Mouse (Mus musculus): ENCODE measurements around the gene Slc25a27.

Slc25a27 gene

GRCm38 (mm10) chr17:43649641-43650436, 17.2 kb downstream of the Slc25a27 start:
- DNase-seq (ENCODE audit: low read depth, low spot score), result no peak

- no peak for DNase-seq (ENCODE audit: low read depth, low spot score)
These were observed 20.1 kb downstream of the Slc25a27 start for GRCm38 (mm10) chr17:43646925-43647324.

DNA sequence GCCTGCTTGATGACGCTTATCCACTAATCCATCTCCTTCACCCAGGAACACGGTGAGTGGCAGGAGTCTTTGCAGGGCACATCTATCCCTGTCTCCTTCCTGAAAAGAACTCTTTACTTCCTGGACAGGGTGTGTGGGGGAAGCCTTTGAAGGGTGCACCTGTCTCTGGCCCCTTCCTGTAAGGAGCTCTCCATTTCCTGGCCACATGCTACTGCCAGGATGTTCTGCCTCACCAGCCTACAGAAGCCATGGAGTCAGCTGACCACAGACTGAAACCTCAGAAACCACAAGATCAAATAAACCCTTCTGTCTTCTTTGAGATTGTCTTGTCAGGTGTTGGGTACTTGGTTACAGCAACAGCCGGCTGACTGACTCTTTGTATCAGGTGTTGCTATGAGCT, 21.9 kb downstream of the Slc25a27 start:
- no peak for DNase-seq (ENCODE audit: low read depth, low spot score)

DNA sequence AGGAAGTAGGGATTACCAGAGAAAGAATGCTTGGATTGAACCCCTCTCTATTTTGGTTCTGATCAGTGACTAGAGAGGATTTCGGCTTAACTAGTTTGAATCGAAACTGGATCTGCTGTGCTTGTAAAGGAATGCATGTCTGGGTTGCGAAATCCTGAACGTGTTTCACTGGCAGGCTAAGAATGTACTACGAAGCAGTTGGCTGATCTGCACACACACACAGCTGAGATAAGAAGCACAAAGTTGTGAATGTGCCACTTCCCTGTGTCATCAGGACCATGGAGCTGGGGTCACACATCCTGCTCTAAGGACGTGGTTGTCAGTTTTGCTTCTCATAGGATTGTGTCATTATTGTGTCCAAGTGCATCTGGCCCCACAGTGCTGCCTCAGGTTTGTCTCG, 22.6 kb downstream of the Slc25a27 start:
- DNase-seq (ENCODE audit: low read depth, low spot score), result no peak

DNA sequence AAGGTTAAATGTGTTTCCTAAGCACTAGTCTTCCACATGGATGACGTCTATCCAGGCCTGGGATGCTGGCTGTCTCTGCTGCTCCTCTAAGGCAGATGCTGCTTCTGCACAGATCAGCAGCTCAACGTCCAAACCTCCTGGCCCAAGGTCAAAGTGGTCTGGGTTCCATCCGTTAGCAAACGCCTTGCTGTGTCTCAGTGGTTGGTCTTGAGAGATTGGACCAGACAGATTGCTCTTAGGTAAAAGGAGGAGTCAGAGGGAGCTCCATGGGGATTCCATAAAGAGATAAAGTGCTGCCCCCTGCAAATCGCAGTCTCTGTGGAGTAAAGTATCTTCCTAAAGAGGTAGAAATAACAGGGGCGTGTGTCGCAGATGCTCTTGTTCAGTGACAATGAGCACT, 23.8 kb downstream of the Slc25a27 start:
- no peak for DNase-seq (ENCODE audit: low read depth, low spot score)

GRCm38 (mm10) chr17:43640825-43641224, 26.2 kb downstream of the Slc25a27 start:
- no peak for DNase-seq (ENCODE audit: low read depth, low spot score)

DNA sequence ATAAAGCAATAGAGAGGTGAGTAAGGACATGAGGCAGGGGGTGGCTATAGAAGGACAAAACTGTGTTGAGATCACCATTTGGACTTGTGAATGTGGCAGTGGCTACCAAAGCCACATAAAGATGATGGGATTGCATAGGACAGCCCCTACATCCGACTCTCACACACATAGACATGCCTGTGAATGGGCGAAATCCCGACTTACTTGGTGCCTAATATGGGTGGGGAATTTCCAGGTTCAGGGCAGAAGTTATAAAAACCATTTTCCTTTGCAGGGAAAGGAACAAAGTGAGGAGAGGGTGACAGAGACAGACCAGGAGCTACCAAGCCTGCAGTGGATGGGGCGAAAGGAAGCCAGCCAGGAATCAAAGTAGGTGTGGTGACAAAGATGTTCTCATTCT, 29.9 kb downstream of the Slc25a27 start:
- no peak for DNase-seq (ENCODE audit: low read depth, low spot score)

GRCm38 (mm10) chr17:43630427-43630760, 36.6 kb downstream of the Slc25a27 start:
- DNase-seq (ENCODE audit: low read depth, low spot score), result no peak

- no peak for DNase-seq (ENCODE audit: low read depth, low spot score)
These were observed 37.3 kb downstream of the Slc25a27 start, which contains the start of gene Tdrd6 for GRCm38 (mm10) chr17:43629496-43630426. Tdrd6 (minus strand) TSS chr17:43630299.

DNA sequence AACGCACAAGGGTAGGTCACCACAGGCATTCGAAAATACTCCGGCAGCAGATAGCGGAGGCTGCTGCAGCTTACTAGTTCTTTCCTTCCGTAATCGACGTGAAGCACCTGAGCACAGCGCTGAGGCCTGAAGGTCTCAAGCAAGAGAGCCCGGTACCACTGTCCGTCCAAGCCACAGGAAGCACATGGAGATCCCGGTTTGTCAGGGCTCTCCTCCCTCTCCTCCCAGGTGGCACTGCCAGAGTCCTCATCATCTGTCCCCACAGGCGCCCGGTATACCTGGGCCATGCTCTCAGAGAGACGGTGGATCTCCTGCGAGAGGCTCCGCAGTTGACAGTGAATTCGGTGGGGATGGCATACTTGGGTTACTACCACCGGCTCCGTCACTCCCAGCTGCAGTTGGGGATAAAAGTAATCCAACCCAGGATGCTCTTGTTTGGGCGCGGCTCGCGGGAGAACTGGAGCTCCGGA, 38.0 kb downstream of the Slc25a27 start:
- DNase-seq (ENCODE audit: low read depth, low spot score), result no peak

DNA sequence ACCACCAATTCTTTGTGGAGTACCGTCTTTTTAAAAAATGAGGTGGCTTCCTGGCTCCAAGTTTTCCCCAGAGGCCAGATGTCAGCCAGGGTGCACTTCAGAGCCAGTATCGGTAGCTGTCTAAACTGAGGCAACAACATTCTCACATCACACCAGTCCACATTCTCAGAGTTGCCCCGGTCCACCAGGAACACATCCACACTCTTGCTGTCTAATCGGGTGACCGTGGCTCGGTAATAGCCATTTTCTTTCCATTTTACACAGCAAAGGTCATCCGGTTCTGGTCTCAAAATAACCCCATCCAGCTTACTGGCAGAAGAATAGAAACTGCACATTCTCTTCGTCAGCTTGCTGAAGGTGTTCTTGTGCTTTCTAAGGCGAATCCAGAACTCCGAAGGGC, 38.8 kb downstream of the Slc25a27 start:
- DNase-seq (ENCODE audit: low read depth, low spot score), result no peak

DNA sequence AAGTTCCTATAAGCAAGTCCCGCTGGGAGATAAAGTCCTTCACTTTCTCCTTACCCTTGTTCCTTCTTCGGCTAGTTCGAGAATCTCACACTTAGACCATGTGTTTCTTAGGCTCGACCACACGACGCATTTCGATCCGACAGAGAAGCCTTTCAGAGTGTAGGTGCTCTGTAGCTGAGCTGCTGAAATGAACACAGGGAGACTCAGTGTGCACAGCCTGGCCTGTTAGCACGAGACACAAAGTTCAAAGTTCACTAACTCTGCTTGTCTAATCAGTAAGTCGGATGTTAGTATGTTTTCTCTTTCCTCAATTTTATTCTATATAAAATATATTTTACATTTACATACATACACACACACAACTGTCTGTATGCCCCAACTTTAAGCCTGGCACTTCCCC, 44.9 kb downstream of the Slc25a27 start:
- no peak for DNase-seq (ENCODE audit: low read depth, low spot score)

GRCm38 (mm10) chr17:43619156-43619555, 47.9 kb downstream of the Slc25a27 start:
- no peak for DNase-seq (ENCODE audit: low read depth, low spot score)

DNA sequence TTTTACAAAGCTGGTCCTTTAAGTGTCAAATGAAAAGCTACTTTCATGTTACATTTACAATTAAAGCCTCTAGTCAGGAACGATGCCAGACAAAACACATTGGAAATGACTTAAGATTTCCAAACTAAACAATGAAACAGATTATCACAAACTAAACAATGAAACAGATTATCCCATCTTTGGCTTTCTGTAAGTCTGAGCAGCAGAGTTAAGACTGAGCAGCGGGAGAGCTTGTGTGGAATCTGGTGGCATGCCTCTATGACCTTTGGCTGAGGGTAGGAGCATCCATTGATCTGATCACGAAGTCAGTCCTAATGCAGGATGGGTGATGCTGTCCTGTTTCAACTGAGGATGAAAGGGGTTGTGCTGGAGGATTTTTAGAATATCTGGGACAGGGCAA, 54.8 kb downstream of the Slc25a27 start:
- no peak for DNase-seq (ENCODE audit: low read depth, low spot score)

DNA sequence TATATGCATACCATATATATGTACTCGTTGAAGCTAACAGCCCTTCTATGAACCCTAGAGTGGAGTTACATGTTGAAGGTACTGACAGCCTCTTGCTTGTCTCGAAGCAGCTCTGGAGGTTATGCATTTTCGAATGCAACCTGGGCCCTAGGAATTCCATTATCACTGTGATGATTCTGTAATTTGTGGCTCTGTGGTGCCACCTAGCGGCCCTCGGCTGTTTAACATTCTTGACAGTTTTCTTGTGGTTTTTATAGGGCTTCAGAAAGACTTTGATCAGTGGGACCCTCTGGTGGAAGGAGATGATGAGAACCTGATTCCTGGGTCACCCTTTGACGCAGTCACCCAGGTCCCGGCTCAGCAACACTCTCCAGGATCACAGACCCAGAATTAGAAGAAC, 55.4 kb downstream of the Slc25a27 start:
- peak; percentile 61 for DNase-seq (ENCODE audit: low read depth, low spot score)

DNA sequence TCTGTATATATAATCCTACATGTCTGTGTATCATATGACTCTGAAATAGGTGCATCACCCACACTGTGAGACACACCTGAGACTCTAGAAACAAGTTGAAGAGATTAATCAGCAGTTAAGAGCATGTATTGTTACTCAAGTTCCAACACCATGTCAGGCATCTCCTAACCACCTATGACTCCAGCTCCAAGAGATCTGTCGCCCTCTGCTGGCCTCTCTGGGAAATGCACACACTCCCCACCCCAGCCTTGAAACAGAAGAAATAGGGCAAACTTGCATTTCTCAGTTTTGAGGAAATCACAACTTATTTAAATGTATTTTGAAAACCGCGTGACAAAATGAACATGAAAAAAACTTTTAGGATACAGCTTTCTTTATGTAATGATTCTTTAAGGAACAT, 60.3 kb downstream of the Slc25a27 start:
- DNase-seq (ENCODE audit: low read depth, low spot score), result peak; percentile 57

GRCm38 (mm10) chr17:43598706-43599105, 68.3 kb downstream of the Slc25a27 start:
- DNase-seq (ENCODE audit: low read depth, low spot score), result no peak

- no peak for DNase-seq (ENCODE audit: low read depth, low spot score)
These were observed 69.3 kb downstream of the Slc25a27 start for GRCm38 (mm10) chr17:43597742-43598141.

GRCm38 (mm10) chr17:43592296-43593291, 74.4 kb downstream of the Slc25a27 start:
- no peak for DNase-seq (ENCODE audit: low read depth, low spot score)

Measured in retina, postnatal 7 days (tissue).